Mouse (Mus musculus) gastrocnemius, postnatal 25 days (tissue): ENCODE measurements around the gene Olfr872. TPM values are rescaled to one million over a fixed set of nuclear protein-coding genes. Genes with fewer than 3 reads are reported as not detected.
"Not testable (repeated sequence)": the region's sequence is repeated elsewhere in the genome, so short reads cannot be mapped to it uniquely, and the experiment has no call there.

Experiments
- DNase-seq: peaks from one replicate; pipeline ENCODE4 v3.0.0; 2022
- long read RNA-seq, 2 experiments: library from polyadenylated mRNA; stranded (forward); transcript quantifications; one replicate each; pipeline ENCODE4 v2.0.0; 2021
- total RNA-seq, 2 experiments: library from RNA; stranded (reverse); gene quantifications; 1 replicate in 1 of 2; 2 replicates in 1 of 2; pipeline ENCODE4 v1.2.3; 2021

Olfr872 gene
- total RNA-seq = not detected
- long read RNA-seq, experiment 1 = 0 reads
- long read RNA-seq, experiment 2 = 0 reads

GRCm38 (mm10) chr9:20236819-20237218, at the start of gene Olfr872:
Gene Olfr872, plus strand, starts transcription at chr9:20237119.
- no peak for DNase-seq

DNA sequence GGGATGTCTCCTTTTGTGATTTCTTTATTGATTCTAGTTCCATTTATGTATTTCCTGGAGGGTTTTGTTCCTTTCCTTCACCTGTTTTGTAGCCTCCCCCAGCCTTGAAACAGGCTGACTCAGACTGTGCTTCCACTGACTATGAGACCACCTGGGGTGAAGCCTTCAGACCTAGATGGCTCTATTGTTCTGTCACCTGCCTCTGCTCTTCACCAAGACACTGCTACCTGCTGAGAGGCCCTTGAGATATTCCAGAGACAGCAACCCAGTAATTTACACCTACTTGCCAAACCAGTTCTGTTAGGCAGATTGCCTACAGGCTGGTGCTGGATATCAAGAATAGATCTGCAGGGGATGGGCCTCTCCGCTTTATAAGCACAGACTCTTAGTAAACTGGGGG, 34.8 kb upstream of the Olfr872 start:
- no peak for DNase-seq

- DNase-seq = not testable (repeated sequence)
Measured at GRCm38 (mm10) chr9:20203413-20203984, 33.4 kb upstream of the Olfr872 start.

GRCm38 (mm10) chr9:20210812-20211211, 26.1 kb upstream of the Olfr872 start:
- no peak for DNase-seq

DNA sequence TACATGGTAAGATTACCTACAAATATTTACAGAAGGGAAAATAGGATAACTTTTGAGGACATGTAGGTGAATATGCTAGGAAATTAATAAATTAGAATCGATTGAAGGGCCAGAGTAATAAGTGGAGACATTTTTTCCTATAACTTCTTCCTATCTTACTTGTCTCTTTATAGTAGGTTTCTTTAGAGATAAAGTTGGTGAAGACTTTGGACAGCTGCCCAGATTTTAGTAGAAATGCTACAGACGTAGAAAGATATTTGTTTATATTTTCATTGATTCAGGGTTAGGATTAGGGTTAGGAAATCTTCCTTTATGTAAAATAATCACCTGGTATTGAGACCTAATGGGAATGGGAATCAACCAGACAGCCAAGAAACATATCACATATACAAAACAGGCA, 25.4 kb upstream of the Olfr872 start:
- no peak for DNase-seq

DNA sequence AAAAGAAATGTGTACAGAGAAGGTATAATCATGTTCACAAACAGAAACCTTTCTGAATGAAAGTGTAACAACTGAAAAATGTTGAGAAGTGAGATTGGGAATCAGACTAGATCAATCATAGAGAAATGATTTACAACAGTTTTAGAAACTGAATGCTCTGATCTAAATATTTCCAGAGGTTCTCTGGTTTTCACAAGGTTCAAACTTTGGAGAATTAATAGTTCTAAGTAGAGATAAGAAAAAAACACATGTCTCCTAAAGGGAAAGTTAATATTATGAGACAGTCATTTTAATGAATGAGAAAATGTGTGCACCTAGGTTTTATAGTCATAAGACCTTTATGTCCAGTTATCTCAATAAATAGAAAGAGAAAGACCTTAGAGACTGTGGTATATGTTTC, 25.0 kb upstream of the Olfr872 start, which contains the start of gene Olfr871:
Gene Olfr871, plus strand, starts transcription at position 301 of the 400 bp plus-strand sequence.
- no peak for DNase-seq

DNA sequence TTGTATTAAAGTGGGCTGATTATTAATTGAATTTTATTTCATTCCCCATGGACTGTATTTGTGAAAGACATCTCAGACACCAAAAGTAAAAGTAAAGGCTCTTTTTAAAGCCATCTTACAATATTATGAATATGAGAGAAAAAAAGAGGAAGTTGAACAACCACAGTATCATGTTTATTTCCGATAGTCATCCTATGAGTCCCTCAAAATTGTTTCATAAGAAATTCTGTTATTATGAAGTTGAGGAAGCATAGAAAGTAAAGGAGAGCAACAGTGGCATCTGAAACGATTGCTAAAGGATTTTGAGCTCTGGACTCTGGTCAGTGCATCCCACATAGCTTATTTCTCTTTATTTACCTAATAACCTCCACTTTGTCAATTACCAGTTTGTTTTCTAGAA, 459 bp downstream of the Olfr872 start:
- DNase-seq = no peak

DNA sequence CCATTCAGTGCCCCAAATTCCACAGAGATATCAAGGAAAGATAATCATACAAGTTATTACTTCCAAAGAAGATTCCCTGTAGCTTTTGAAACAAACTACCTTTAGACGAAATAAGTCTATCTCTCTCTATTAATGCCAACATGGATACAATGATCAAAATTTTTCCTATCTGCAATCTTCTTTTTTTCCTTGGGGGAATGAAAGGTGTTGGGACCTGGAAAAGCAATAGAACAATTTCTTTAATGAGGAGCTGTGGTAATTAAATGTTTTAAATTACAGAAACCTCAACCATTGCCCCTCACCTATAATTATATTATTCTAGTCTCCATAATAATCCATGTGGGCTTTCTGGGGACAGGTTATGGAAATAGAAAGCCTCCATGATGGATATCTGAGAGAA, 45.1 kb downstream of the Olfr872 start, which contains the start of gene Olfr39:
Gene Olfr39, plus strand, starts transcription at position 301 of the 400 bp plus-strand sequence.
- no peak for DNase-seq

DNA sequence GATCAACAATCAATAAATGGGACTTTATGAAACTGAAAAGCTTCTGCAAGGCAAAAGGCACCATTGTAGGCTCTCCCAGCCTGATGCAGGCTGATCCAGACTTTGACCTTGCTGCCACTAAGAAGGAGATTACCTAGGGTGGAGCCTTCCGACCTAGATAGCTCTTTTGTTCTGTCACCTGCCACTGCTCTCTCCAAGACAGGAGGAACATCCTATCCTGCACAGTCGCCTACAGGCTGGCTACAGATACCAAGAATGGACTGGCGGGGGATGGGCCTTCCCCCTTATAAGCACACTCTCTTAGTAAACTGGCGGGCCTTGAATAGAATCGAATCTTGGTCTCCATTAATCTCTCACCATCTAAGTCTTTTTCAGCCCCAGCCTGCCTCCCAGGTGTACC, 58.6 kb downstream of the Olfr872 start:
- DNase-seq = not testable (repeated sequence)

GRCm38 (mm10) chr9:20298232-20298631, 61.3 kb downstream of the Olfr872 start, which contains the start of gene Olfr873:
Gene Olfr873, plus strand, starts transcription at chr9:20298532.
- DNase-seq = no peak

Other genes with a start within 250 kb of the Olfr872 start
- gene Olfr866, start 209.1 kb upstream of the Olfr872 start, total RNA-seq = not detected
- gene Olfr867, start 179.6 kb upstream of the Olfr872 start, total RNA-seq = not detected
- gene Olfr868, start 138.5 kb upstream of the Olfr872 start, total RNA-seq = not detected
- not detected for gene Olfr869, start 108.1 kb upstream of the Olfr872 start, total RNA-seq
- gene Olfr870, start 63.1 kb upstream of the Olfr872 start, total RNA-seq = not detected
- not detected for gene Olfr871, start 24.9 kb upstream of the Olfr872 start, total RNA-seq
- not detected for gene Olfr39, start 45.2 kb downstream of the Olfr872 start, total RNA-seq
- gene Olfr873, start 61.4 kb downstream of the Olfr872 start, total RNA-seq = not detected
- gene Olfr18, start 99.0 kb downstream of the Olfr872 start, total RNA-seq = not detected
- 10 to 100 TPM in 1 of 2 experiments, 1 to 10 TPM in 1; 8.2 to 10.5 TPM for gene Zfp560, start 148.1 kb downstream of the Olfr872 start, total RNA-seq
- gene Zfp26, start 223.0 kb downstream of the Olfr872 start, total RNA-seq = 1 to 10 TPM; 6.7 to 7.2 TPM